Mouse (Mus musculus): ENCODE results near the gene Adamts15. TPM values are rescaled to one million over a fixed set of nuclear protein-coding genes. Genes with fewer than 3 reads are reported as not detected.

Adamts15 gene
- polyA plus RNA-seq, 1 experiment from 2014 or later, result 1.9 TPM

GRCm38 (mm10) chr9:30936674-30937438 is 14.6 kb upstream of the Adamts15 start:
- ATAC-seq (ENCODE audit: low FRiP score, low TSS enrichment) (peak; percentile 73), DNase-seq (ENCODE audit: low spot score) (peak; percentile 79)
- H3K36me3 ChIP-seq (ENCODE audit: control insufficient read depth, insufficient read depth, low read length), result no peaks in the 10 kb centered on the region
- peaks cover 2% of the 10 kb centered on the region; the same call in 1 of the 2 replicates for H3K27me3 ChIP-seq (ENCODE audit: control insufficient read depth, insufficient read depth, low read length)
- TF ChIP-seq CTCF (IDR thresholded peaks at IDR 0.05; ENCODE audit: low read depth) (peak; percentile 89), EP300 (optimal IDR thresholded peaks at IDR 0.05) (no peak)
- no peak overlapping the region for H3K27ac ChIP-seq (replicated peaks)
- H3K4me3 ChIP-seq (ENCODE audit: low read depth, low read length), result no peak overlapping the region
- no peaks in the 10 kb centered on the region for H3K4me1 ChIP-seq (replicated peaks; ENCODE audit: control insufficient read depth, insufficient read depth)
- no peaks in the 10 kb centered on the region for H3K9me3 ChIP-seq (ENCODE audit: control insufficient read depth, low read length)
- H3K4me2 ChIP-seq (replicated peaks; ENCODE audit: low read depth), result no peak overlapping the region; the same call in 1 of the 2 replicates
- no peak overlapping the region for H3K9ac ChIP-seq (ENCODE audit: low read length)
- WGBS, result 31% methylated on average over 9 of the region's 9 CpGs

GRCm38 (mm10) chr9:30934827-30935226 is 12.6 kb upstream of the Adamts15 start:
- DNase-seq (ENCODE audit: low spot score) (no peak), ATAC-seq (ENCODE audit: low FRiP score, low TSS enrichment) (no peak)
- TF ChIP-seq EP300 (optimal IDR thresholded peaks at IDR 0.05), result no peak
- TF ChIP-seq CTCF (IDR thresholded peaks at IDR 0.05; ENCODE audit: low read depth), result no peak
- Histone ChIP-seq H3K9me3 (ENCODE audit: control insufficient read depth, low read length) (no peaks in the 10 kb centered on the region), H3K9ac (ENCODE audit: low read length) (no peak overlapping the region), H3K36me3 (ENCODE audit: control insufficient read depth, insufficient read depth, low read length) (no peaks in the 10 kb centered on the region), H3K27me3 (ENCODE audit: control insufficient read depth, insufficient read depth, low read length) (0 out of 2 replicates have a peak, but pooled peaks cover 2% of the 10 kb centered on the region), H3K4me1 (replicated peaks; ENCODE audit: control insufficient read depth, insufficient read depth) (no peaks in the 10 kb centered on the region), H3K4me2 (replicated peaks; ENCODE audit: low read depth) (no peak overlapping the region), H3K4me3 (ENCODE audit: low read depth, low read length) (no peak overlapping the region), H3K27ac (replicated peaks) (no peak overlapping the region)
- 24% methylated on average over 6 of the region's 6 CpGs for WGBS

- Histone ChIP-seq H3K36me3 (ENCODE audit: control insufficient read depth, insufficient read depth, low read length) (no peaks in the 10 kb centered on the region), H3K27me3 (ENCODE audit: control insufficient read depth, insufficient read depth, low read length) (0 out of 2 replicates have a peak, but pooled peaks cover 1% of the 10 kb centered on the region), H3K4me3 (ENCODE audit: low read depth, low read length) (no peak overlapping the region), H3K4me2 (replicated peaks; ENCODE audit: low read depth) (no peak overlapping the region), H3K9ac (ENCODE audit: low read length) (no peak overlapping the region), H3K4me1 (replicated peaks; ENCODE audit: control insufficient read depth, insufficient read depth) (no peaks in the 10 kb centered on the region), H3K27ac (replicated peaks) (no peak overlapping the region), H3K9me3 (ENCODE audit: control insufficient read depth, low read length) (no peaks in the 10 kb centered on the region)
- DNase-seq (ENCODE audit: low spot score) (no peak), ATAC-seq (ENCODE audit: low FRiP score, low TSS enrichment) (no peak)
- TF ChIP-seq EP300 (optimal IDR thresholded peaks at IDR 0.05), result no peak
- no peak for TF ChIP-seq CTCF (IDR thresholded peaks at IDR 0.05; ENCODE audit: low read depth)
- WGBS, result 55% methylated on average over 4 of the region's 4 CpGs
Observed at GRCm38 (mm10) chr9:30932346-30932745, 10.1 kb upstream of the Adamts15 start.

- no peak overlapping the region for H3K9ac ChIP-seq (ENCODE audit: low read length)
- no peaks in the 10 kb centered on the region for H3K4me1 ChIP-seq (replicated peaks; ENCODE audit: control insufficient read depth, insufficient read depth)
- H3K4me3 ChIP-seq (ENCODE audit: low read depth, low read length), result no peak overlapping the region
- DNase-seq (ENCODE audit: low spot score) (no peak), ATAC-seq (ENCODE audit: low FRiP score, low TSS enrichment) (no peak)
- no peaks in the 10 kb centered on the region for H3K36me3 ChIP-seq (ENCODE audit: control insufficient read depth, insufficient read depth, low read length)
- H3K27ac ChIP-seq (replicated peaks), result no peak overlapping the region
- TF ChIP-seq EP300 (optimal IDR thresholded peaks at IDR 0.05), result no peak
- no peak for TF ChIP-seq CTCF (IDR thresholded peaks at IDR 0.05; ENCODE audit: low read depth)
- H3K27me3 ChIP-seq (ENCODE audit: control insufficient read depth, insufficient read depth, low read length), result no peaks in the 10 kb centered on the region
- 81% methylated on average over 2 of the region's 2 CpGs for WGBS
- H3K9me3 ChIP-seq (ENCODE audit: control insufficient read depth, low read length), result no peaks in the 10 kb centered on the region
- no peak overlapping the region for H3K4me2 ChIP-seq (replicated peaks; ENCODE audit: low read depth)
Observed at GRCm38 (mm10) chr9:30928759-30929158, 6.5 kb upstream of the Adamts15 start.

GRCm38 (mm10) chr9:30921261-30922103 is 770 bp downstream of the Adamts15 start:
- ATAC-seq (ENCODE audit: low FRiP score, low TSS enrichment) (no peak), DNase-seq (ENCODE audit: low spot score) (peak; percentile 47)
- Histone ChIP-seq H3K4me3 (ENCODE audit: low read depth, low read length) (peak overlapping the region; percentile 59), H3K4me2 (replicated peaks; ENCODE audit: low read depth) (peak overlapping the region; percentile 77), H3K27ac (replicated peaks) (no peak overlapping the region), H3K36me3 (ENCODE audit: control insufficient read depth, insufficient read depth, low read length) (no peaks in the 10 kb centered on the region), H3K4me1 (replicated peaks; ENCODE audit: control insufficient read depth, insufficient read depth) (peaks cover 4% of the 10 kb centered on the region; the same call in 1 of the 2 replicates), H3K9ac (ENCODE audit: low read length) (peak overlapping the region; percentile 60), H3K27me3 (ENCODE audit: control insufficient read depth, insufficient read depth, low read length) (no peaks in the 10 kb centered on the region), H3K9me3 (ENCODE audit: control insufficient read depth, low read length) (no peaks in the 10 kb centered on the region)
- WGBS, result 5% methylated on average over 56 of the region's 56 CpGs
- TF ChIP-seq CTCF (IDR thresholded peaks at IDR 0.05; ENCODE audit: low read depth), result no peak
- TF ChIP-seq EP300 (optimal IDR thresholded peaks at IDR 0.05), result no peak

Data from stomach, postnatal 0 days (tissue).